Mouse (Mus musculus): ENCODE measurements around the gene Ampd1. TPM values are rescaled to one million over a fixed set of nuclear protein-coding genes. Genes with fewer than 3 reads are reported as not detected.
"Not testable (repeated sequence)": the region's sequence is repeated elsewhere in the genome, so short reads cannot be mapped to it uniquely, and the experiment has no call there.

Ampd1 gene
- total and polyA plus RNA-seq, 3 experiments = 0.49 TPM; not detected in 2

DNA sequence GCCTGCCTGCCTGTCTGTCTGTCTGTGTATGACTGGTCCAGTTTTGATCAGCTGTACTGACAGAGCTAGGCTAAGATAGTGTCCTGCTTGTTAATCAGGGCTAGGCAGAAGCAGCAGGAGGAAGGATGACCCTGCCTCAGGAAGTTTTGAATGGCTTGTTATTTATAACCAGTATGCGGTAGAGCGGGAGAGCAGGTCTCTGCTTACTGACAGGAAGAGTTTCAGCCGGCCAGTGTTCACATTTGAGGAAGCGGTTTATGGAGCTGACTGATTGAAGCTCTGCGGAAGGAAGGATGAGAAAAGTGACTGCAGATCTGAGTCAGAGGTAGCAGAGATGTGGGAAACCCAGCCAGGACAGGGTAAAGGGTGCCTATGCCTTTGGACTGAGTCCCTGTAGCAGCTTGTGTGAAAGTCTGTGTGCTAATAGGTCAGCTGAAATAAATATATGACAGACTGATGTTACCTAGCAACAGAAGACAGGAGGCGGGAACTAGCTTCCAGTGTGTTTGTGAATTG, 56.5 kb downstream of the Ampd1 start:
- Histone ChIP-seq H3K27me3 (ENCODE audit: insufficient read depth, low read length) (no peaks in the 10 kb centered on the region), H3K36me3 (replicated peaks) (peaks cover 14% of the 10 kb centered on the region), H3K4me1 (ENCODE audit: insufficient read depth, low read depth, low read length) (peaks cover 29% of the 10 kb centered on the region), H3K9me3 (replicated peaks) (no peaks in the 10 kb centered on the region), H3K4me3 (ENCODE audit: low read depth, low read length) (no peak overlapping the region)
- DNase-seq (ENCODE audit: low spot score) (peak; percentile 5), ATAC-seq (ENCODE audit: extremely low read depth, insufficient number of reproducible peaks, low FRiP score, poor library complexity, severe bottlenecking) (peak; percentile 63)
- TF ChIP-seq GATA2 (IDR thresholded peaks at IDR 0.05; ENCODE audit: borderline replicate concordance, low read depth, low read length) = no peak

DNA sequence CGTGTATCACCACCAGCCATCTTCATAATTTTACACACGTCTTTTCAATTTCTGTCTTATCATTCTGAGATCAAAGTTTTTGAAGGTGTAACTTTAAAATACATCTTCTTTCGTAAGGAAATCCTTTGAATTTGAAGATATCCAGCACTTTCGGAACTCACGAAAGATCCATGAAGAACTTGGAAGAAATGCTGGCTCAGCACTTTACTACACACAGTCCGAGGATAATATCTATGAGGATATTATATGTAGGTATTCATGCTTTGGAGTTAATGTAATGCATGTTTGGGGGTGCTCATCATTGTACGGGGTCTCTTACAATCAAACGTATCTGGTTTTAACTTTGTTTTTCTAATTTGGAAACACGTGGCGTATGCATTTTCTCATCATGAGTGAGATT, 59.3 kb downstream of the Ampd1 start:
- H3K4me1 ChIP-seq (ENCODE audit: insufficient read depth, low read depth, low read length) = peaks cover 24% of the 10 kb centered on the region

DNA sequence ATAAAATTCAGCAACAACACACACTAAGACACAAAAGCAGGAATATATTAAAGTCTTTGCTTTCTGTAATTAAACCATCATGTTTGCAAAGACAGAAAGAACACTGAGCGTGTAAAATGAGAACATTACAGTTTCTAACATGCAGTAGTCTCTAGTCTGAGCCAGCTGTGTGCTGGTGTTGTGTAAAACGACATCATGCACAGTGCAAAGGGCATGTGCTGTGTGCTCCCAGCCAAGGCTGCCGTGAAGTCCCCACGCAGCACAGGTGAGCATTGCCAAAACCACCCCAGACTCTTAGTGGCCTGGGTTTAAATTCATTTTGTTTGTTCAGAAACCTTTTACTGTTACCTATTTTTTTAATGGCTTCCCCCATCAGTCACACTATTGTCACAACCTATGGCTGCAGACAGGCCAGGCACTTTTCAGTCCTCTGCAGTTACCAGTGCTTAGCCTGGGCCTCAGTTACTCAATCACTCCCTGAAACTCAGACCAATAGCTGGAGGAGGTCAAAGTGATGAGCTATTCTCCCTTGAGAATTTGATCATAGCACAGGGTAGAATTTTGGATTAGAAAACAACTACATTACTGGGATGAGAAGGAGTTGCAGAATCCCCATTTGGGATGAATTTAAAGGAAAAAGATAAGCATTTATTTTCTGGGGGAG, 62.7 kb downstream of the Ampd1 start:
- H3K9me3 ChIP-seq (replicated peaks) = no peaks in the 10 kb centered on the region
- no peaks in the 10 kb centered on the region for H3K27me3 ChIP-seq (ENCODE audit: insufficient read depth, low read length)
- TF ChIP-seq TAL1 (conservative IDR thresholded peaks at IDR 0.05; ENCODE audit: low read depth, low read length) (no peak), POLR2AphosphoS5 (IDR thresholded peaks at IDR 0.05; ENCODE audit: insufficient replicate concordance, low read depth, low read length) (no peak), GATA1 (IDR thresholded peaks at IDR 0.05; ENCODE audit: borderline replicate concordance, low read length) (no peak), GATA2 (IDR thresholded peaks at IDR 0.05; ENCODE audit: borderline replicate concordance, low read depth, low read length) (no peak), CTCF (IDR thresholded peaks at IDR 0.05; ENCODE audit: low read depth, low read length) (no peak)
- ATAC-seq (ENCODE audit: extremely low read depth, insufficient number of reproducible peaks, low FRiP score, poor library complexity, severe bottlenecking) (no peak), DNase-seq (ENCODE audit: low spot score) (no peak)
- no peak overlapping the region for H3K4me3 ChIP-seq (ENCODE audit: low read depth, low read length)
- H3K36me3 ChIP-seq (replicated peaks) = peaks cover 23% of the 10 kb centered on the region
- peaks cover 13% of the 10 kb centered on the region for H3K4me1 ChIP-seq (ENCODE audit: insufficient read depth, low read depth, low read length)

More for the DNA sequence above, 59.3 kb downstream of the Ampd1 start:
- Histone ChIP-seq H3K27me3 (ENCODE audit: insufficient read depth, low read length) (no peaks in the 10 kb centered on the region), H3K4me3 (ENCODE audit: low read depth, low read length) (no peak overlapping the region), H3K36me3 (replicated peaks) (peaks cover 21% of the 10 kb centered on the region), H3K9me3 (replicated peaks) (no peaks in the 10 kb centered on the region)
- DNase-seq (ENCODE audit: low spot score) (no peak), ATAC-seq (ENCODE audit: extremely low read depth, insufficient number of reproducible peaks, low FRiP score, poor library complexity, severe bottlenecking) (no peak)
- TF ChIP-seq POLR2AphosphoS5 (IDR thresholded peaks at IDR 0.05; ENCODE audit: insufficient replicate concordance, low read depth, low read length) (no peak), GATA2 (IDR thresholded peaks at IDR 0.05; ENCODE audit: borderline replicate concordance, low read depth, low read length) (no peak), CTCF (IDR thresholded peaks at IDR 0.05; ENCODE audit: low read depth, low read length) (no peak), TAL1 (conservative IDR thresholded peaks at IDR 0.05; ENCODE audit: low read depth, low read length) (no peak), GATA1 (IDR thresholded peaks at IDR 0.05; ENCODE audit: borderline replicate concordance, low read length) (no peak)

DNA sequence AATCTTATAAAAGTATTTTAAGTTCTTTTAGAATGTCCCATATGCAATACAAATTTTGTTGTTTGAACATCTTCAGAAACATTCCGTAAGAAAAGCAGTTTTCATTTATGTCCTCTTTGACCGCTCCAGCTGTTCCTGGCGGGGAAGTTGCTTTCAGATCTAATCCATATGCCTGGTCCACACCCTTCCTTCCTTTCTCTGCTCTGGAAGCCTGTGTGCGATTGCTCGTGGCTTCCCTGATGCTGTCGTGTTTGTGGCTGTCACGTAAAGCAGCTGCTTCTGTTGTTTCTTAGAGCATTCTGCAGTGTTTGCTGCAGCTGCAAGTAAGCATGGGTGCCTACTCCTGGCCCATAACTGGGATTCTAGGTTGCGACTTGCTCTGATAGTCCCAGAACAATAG, 65.2 kb downstream of the Ampd1 start:
- Histone ChIP-seq H3K4me1 (ENCODE audit: insufficient read depth, low read depth, low read length) (peaks cover 13% of the 10 kb centered on the region), H3K4me3 (ENCODE audit: low read depth, low read length) (no peak overlapping the region), H3K27me3 (ENCODE audit: insufficient read depth, low read length) (no peaks in the 10 kb centered on the region), H3K36me3 (replicated peaks) (peaks cover 14% of the 10 kb centered on the region), H3K9me3 (replicated peaks) (no peaks in the 10 kb centered on the region)
- DNase-seq (ENCODE audit: low spot score) (no peak), ATAC-seq (ENCODE audit: extremely low read depth, insufficient number of reproducible peaks, low FRiP score, poor library complexity, severe bottlenecking) (no peak)
- no peak for TF ChIP-seq CTCF (IDR thresholded peaks at IDR 0.05; ENCODE audit: low read depth, low read length)
- TF ChIP-seq GATA1 (IDR thresholded peaks at IDR 0.05; ENCODE audit: borderline replicate concordance, low read length) = no peak
- no peak for TF ChIP-seq POLR2AphosphoS5 (IDR thresholded peaks at IDR 0.05; ENCODE audit: insufficient replicate concordance, low read depth, low read length)
- no peak for TF ChIP-seq TAL1 (conservative IDR thresholded peaks at IDR 0.05; ENCODE audit: low read depth, low read length)
- TF ChIP-seq GATA2 (IDR thresholded peaks at IDR 0.05; ENCODE audit: borderline replicate concordance, low read depth, low read length) = no peak

DNA sequence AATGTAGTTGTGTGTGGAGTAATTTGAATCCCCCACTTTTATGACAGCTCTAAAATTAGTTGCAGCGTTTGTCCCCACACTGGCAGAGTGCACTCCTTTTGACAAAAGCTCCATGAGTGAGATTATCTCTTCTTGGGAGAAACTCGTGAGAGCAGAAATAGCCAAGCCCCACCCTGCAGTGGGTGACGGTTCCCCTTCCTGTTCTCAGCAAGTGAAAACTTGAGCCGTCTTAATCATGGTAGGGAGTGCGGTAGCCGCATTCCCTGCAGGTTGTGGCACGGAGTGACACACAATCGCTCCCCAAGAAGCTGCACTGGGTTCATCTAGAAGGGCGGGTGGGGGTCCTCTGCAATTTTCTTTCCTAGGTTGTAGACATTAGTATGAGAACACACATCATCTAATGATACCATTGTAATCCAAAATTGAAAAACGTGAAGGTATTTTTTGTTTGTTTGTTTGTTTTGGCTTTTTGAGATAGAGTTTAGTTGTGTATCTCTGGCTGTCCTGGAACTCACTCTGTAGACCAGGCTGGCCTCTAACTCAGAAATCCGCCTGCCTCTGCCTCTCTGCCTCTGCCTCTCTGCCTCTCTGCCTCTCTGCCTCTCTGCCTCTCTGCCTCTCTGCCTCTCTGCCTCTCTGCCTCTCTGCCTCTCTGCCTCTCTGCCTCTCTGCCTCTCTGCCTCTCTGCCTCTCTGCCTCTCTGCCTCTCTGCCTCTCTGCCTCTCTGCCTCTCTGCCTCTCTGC, 66.5 kb downstream of the Ampd1 start:
- DNase-seq (ENCODE audit: low spot score) (peak; percentile 12), ATAC-seq (ENCODE audit: extremely low read depth, insufficient number of reproducible peaks, low FRiP score, poor library complexity, severe bottlenecking) (peak; percentile 63)

DNA sequence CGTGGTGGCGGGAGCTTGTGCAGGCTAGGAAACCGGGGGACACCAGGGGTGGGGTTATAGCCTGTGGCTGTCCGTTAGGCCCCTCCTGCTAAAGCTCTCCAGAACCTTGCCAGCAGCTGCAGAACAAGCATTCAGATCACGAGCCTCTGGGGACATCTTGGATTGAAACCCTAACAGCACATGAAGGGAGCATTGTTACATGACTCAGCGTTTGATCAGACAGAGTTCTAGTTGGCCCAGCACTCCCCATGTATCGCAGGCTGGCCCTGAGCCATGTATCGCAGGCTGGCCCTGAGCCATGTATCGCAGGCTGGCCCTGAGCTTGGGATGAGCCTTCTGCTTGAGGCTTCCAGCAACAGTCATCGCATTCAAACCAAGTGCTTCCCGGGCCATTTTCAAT, 67.5 kb downstream of the Ampd1 start:
- H3K4me1 ChIP-seq (ENCODE audit: insufficient read depth, low read depth, low read length) = peaks cover 13% of the 10 kb centered on the region
- ATAC-seq (ENCODE audit: extremely low read depth, insufficient number of reproducible peaks, low FRiP score, poor library complexity, severe bottlenecking) (no peak), DNase-seq (ENCODE audit: low spot score) (no peak)
- H3K4me3 ChIP-seq (ENCODE audit: low read depth, low read length) = no peak overlapping the region
- peaks cover 17% of the 10 kb centered on the region for H3K36me3 ChIP-seq (replicated peaks)
- H3K9me3 ChIP-seq (replicated peaks) = no peaks in the 10 kb centered on the region
- TF ChIP-seq GATA1 (IDR thresholded peaks at IDR 0.05; ENCODE audit: borderline replicate concordance, low read length) (no peak), CTCF (IDR thresholded peaks at IDR 0.05; ENCODE audit: low read depth, low read length) (no peak), POLR2AphosphoS5 (IDR thresholded peaks at IDR 0.05; ENCODE audit: insufficient replicate concordance, low read depth, low read length) (no peak), GATA2 (IDR thresholded peaks at IDR 0.05; ENCODE audit: borderline replicate concordance, low read depth, low read length) (no peak), TAL1 (conservative IDR thresholded peaks at IDR 0.05; ENCODE audit: low read depth, low read length) (no peak)
- H3K27me3 ChIP-seq (ENCODE audit: insufficient read depth, low read length) = no peaks in the 10 kb centered on the region

More for the DNA sequence above, 66.5 kb downstream of the Ampd1 start:
- Histone ChIP-seq H3K4me3 (ENCODE audit: low read depth, low read length) (peak overlapping the region; percentile 8; the same call in 1 of the 2 replicates), H3K36me3 (replicated peaks) (peaks cover 14% of the 10 kb centered on the region), H3K4me1 (ENCODE audit: insufficient read depth, low read depth, low read length) (peaks cover 13% of the 10 kb centered on the region)
- H3K27me3 ChIP-seq (ENCODE audit: insufficient read depth, low read length); H3K9me3 ChIP-seq (replicated peaks): not testable (repeated sequence)

All from G1E (cell line).